Mouse (Mus musculus) MEL-GATA-1-ER (cell line): Measurements from ENCODE around the gene 2310039H08Rik.
"Not testable (repeated sequence)": the region's sequence is repeated elsewhere in the genome, so short reads cannot be mapped to it uniquely, and the experiment has no call there.

Experiments
- DNase-seq: peaks from one replicate; pipeline ENCODE4 v3.0.0-alpha.2; 2012; ENCODE audit warnings: low read depth; ENCODE audit errors: extremely low read depth

The 2310039H08Rik gene

DNA sequence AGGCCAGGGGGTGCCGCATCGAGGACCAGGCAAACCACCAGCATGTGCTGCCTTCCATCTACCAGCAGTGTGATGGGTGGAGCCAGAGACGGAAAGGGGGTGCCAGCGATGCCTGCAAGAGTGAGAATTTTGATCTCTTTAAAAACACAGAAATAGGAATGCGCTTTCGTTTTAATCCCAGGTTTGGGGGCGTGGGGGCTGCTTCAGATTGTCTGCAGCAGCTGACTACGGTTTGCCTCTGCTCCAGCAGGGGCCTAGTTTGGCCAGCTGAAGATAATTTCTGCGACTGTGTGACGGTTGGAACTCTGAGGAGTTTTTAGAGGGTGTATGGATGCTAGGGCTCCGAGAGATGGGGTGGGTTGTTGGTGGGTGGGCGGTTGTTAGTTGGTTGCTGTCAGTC is 13.7 kb upstream of the 2310039H08Rik start:
- DNase-seq: no peak

DNA sequence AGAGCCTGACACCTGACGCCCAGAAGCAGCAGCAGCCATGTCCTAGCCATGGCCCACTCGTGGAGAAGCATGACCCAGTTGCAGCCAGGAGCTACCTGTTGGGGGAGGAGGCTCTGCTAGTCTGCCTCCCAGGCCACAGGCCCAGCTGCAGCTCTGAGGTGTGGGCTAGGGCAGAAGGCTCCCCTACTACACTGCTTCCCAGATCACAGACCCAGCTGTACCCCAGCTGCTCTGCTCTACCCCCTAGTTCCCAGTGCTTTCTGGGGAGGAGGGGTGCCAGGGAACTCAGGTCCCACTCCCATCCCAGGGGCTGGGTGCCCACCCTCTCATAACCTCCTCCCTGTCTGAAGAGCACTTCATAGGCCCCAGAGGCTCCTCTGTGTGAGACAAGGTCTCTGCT is 8.9 kb upstream of the 2310039H08Rik start, which contains the start of gene Ptcra:
Gene Ptcra, minus strand, starts transcription at position 169 of the 400 bp plus-strand sequence.
- no peak for DNase-seq

GRCm38 (mm10) chr17:46764916-46765315 is 7.5 kb upstream of the 2310039H08Rik start:
- not testable (repeated sequence) for DNase-seq

GRCm38 (mm10) chr17:46767868-46768267 is 4.6 kb upstream of the 2310039H08Rik start:
- DNase-seq: no peak

GRCm38 (mm10) chr17:46770546-46770945 is 1.9 kb upstream of the 2310039H08Rik start:
- no peak for DNase-seq

DNA sequence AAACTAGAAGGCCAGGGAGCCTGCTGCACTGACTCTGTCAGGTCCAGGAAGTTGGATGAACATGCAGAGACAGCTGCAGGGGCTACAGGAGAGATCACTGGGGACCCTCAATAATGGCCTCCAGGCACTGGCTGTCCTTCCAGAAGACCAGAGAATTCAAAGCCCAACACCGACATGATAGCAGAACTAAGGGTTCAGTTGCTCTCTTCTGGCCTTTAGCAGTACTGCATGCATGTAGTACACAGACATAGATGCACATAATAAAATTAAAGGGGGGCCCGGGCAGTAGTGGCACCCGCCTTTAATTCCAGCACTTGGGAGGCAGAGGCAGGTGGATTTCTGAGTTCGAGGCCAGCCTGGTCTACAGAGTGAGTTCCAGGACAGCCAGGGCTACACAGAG is 1.4 kb upstream of the 2310039H08Rik start:
- DNase-seq: no peak

DNA sequence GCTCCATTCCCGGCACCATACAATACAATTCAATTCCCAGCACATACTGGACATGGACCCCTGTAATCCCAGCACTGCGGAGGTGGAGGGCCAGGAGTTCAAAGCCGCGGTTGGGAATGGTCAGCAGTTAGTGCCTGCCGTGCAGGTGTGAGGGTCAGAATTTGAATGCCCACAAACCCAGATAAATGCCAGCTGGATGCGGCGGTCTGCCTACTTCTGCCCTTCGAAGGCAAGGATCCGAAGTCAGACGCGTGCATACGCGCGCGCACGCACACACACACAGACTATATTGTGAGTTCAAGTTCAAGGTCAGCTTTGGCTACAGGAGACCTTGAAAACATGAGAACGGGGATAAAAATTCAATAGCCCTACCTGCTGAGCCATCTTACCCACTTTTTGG is 819 bp upstream of the 2310039H08Rik start:
- DNase-seq: no peak

GRCm38 (mm10) chr17:46772038-46772403 is 414 bp upstream of the 2310039H08Rik start:
- no peak for DNase-seq

DNA sequence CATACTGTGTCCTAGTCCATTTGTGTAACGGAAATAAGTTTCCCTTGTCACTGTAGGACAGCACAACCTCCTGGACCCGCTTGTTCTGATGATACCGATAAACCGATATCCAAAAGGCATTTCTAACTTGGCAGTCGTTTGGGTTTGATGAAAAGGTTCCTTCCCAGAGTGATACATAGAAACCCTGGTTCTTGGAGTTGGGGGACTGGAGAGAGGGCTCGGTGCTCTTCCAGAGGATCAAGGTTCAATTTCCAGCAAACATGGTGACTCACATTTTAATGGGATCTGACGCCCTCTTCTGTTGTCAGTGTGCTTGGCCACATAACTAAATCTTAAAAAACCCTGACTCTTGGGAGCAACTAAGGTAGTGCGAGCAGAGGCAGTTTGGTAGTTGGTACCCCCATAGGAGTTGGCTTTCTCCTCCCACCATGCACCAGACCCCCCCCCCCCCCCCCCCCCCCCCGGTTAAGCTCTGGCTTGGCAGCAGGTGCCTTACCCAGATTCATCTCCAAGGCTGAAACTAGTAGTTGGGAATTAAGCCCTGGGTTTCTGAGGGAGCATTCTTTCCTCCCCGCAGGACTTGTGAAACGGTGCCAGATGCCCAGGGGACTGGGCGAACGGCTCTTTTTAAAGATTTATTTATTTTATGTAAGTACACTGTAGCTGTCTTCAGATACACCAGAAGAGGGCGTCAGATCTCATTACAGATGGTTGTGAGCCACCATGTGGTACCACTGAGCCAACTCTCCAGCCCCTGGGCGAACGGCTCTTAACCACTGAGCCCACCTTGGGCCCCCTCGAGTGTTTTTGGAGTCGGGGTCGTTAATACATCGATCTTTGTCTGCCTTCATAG is 1.1 kb downstream of the 2310039H08Rik start:
- no peak for DNase-seq

GRCm38 (mm10) chr17:46774131-46774472 is 1.7 kb downstream of the 2310039H08Rik start:
- DNase-seq: no peak

GRCm38 (mm10) chr17:46775070-46775469 is 2.6 kb downstream of the 2310039H08Rik start:
- DNase-seq: no peak

- DNase-seq: no peak
These were observed 3.7 kb downstream of the 2310039H08Rik start for GRCm38 (mm10) chr17:46776087-46776486.

- no peak for DNase-seq
These were observed 9.4 kb downstream of the 2310039H08Rik start for GRCm38 (mm10) chr17:46781876-46782275.

- DNase-seq: peak; percentile 92
These were observed 10.1 kb downstream of the 2310039H08Rik start, which contains the start of gene Rpl7l1 for GRCm38 (mm10) chr17:46782341-46783221. Rpl7l1 (minus strand) TSS chr17:46782672.

- no peak for DNase-seq
These were observed 10.8 kb downstream of the 2310039H08Rik start for GRCm38 (mm10) chr17:46783222-46783565.

- DNase-seq: no peak
These were observed 14.5 kb downstream of the 2310039H08Rik start for GRCm38 (mm10) chr17:46786952-46787351.

- DNase-seq: not testable (repeated sequence)
These were observed 15.5 kb downstream of the 2310039H08Rik start for GRCm38 (mm10) chr17:46787974-46788373.

- no peak for DNase-seq
These were observed 20.5 kb downstream of the 2310039H08Rik start for GRCm38 (mm10) chr17:46792963-46793362.

DNA sequence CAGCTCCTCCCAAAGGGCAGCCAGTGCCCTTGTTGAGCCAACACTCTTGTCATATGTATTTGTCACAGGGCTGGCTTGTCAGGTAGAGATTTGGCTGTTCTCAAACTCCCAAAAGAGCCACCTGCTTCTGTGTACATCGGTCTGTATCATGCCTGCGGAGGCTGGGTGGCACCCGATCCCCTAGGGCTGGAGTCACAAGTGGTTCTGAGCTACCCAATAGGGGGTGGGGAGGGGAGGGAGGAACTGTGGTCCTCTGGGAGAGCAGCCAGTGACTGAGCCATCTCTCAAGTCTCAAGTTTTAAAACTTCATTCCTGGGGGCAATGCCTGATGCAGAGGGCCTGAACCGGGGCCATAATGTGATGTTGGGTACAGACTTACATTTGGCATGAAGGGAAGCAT is 24.3 kb downstream of the 2310039H08Rik start:
- DNase-seq: no peak

DNA sequence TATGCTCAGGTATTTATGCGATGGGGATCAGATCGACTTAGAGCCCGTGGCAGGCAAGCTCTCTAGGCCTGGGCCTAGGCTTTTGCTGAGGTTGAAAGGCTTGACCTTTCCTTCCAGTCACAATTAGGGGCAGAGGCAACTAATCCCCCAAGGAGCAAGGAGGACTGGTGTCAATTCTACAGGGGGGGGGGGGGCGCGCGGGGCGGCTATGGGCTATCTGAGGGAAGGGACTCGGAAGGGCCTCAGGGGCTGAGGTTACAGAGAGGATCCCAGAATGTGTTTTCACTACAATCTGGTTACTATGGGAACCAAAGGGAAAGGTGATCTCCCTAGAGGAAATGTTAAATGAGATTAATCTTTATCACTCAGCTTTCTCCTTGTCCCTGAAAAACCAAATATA is 25.0 kb downstream of the 2310039H08Rik start:
- DNase-seq: no peak

GRCm38 (mm10) chr17:46799680-46800079 is 27.2 kb downstream of the 2310039H08Rik start:
- DNase-seq: no peak

DNA sequence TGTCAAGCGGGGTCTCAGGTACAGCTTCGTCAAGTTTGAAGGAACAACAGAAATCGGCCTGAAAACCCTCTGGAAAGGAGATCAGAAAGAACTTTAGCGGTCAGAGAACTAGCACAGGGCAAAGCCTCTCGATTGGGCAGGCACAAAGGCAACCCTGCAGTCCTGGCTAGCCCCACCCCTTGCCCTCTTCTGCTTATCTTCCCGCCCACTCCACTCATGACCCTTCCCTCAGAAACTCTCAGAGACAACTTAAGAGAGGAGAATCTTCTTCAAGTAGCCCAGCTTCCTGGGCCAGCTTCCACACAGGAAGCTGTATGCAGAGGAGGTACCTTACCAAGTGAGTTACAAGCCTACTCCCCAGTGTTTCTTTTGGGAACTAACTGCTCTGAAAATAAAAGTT is 29.3 kb downstream of the 2310039H08Rik start:
- no peak for DNase-seq
